Mouse (Mus musculus): ENCODE measurements around the gene Znrf1.

Gene Znrf1

DNA sequence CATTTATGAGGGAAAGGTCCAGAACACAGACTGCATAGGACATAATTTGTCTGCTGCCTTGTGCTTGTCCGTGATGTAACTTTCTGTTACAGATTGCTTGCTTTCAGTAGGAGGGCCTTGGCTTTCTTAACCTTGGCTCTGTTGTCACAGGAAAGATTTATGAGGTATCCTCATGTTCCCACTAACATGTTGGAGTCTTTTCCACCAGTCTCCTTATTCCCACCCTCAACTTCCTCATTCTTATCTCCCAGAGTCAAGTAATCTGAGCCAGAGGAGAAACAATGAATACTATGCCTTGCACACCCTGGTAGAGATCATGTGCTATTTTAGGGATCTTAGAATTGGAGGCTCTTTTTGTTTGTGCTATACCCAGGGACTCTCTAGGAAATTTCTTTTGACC, 61.4 kb downstream of the Znrf1 start:
- peak; percentile 58 for DNase-seq (ENCODE audit: low read depth)

DNA sequence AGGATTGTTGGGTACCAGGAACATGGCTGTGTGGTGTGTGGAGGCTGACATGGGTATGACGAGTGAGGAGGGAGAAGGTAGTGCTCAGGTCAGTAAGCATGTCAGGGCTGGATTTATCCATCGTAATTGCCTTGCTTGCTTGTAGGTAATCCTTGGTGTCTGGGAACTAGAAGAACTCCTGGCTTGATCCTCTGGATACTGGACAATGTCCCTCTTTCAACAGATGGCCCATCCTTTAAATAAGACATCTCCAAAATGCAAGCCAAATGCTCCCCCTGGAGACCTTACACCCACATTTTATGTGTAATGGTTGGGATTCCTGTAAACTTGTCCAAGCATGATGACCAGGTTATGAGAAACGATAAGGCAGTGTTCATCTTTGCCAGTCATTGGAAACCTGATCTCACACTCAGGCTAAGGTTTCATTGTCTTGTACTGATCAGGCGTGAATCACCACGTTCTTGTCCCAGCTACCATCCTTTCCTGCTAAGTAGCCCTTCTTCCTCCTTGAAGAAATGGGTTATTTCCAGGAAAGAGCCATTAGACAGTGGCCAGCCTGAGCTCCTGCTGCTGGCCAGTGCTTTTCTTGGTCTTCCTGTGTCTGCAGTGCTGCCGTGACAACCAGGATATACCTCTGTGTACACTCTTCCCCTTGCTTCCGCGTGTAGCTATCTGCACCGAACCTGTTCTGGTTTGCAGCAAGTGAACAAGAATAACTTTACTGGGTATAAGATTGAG, 64.0 kb downstream of the Znrf1 start:
- DNase-seq (ENCODE audit: low read depth) = peak; percentile 67

DNA sequence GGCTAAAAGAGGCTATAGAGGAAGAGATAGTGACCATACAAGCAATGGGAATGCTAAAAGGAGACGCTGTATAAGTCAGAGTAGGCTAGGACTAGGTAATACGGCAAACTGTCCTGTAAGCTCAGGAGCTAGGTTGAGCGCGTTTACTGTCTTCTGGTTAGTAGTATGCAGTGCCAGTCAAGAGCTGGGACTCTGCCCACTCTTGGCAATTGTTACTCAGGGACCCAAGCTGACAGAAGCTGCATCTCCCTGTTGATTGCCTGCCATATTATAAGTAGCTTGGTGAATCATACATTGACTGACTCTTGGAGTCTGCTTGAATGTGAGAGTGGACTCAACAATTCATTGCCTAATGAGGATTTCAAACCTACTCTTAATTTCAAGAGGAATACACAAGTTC, 66.2 kb downstream of the Znrf1 start:
- no peak for DNase-seq (ENCODE audit: low read depth)

DNA sequence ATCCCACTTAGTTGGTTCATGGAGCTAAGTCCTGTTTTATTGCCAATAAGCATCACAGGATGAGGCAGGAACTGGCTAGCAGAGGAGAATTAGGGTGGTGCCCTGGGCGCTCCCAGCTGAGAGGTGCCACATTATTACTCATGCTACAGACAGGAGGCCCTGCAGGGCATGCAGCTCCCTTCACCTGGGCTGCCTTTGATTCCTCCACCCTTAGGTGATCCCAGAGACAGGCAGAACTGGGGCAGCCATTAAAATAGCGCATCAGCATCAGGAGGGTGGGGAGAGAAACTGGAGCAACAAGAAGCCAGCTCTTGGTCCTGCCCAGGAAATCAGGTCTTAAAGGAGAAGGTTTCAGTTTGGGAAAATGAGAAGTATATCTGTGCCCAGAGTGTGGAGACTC, 69.1 kb downstream of the Znrf1 start:
- DNase-seq (ENCODE audit: low read depth) = no peak

DNA sequence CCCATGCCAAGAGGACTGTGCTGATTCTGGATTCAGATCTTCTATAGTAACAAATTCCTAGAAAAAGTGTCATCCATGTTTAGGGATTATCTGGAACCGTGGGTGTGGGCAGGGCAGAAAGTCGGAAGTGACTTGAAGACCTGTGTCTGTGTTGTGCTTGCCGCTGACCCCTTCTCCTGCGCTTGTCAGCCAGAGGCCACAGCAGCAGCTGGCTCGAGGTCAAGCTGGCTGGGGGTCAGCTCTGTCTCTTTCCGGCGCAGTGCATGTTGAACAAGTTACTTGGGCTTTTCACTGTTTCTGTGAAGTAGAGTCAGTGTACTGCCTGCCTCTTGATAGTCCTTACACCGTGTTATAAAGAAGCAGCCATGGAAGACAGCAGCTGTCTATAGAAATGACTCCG, 71.1 kb downstream of the Znrf1 start:
- DNase-seq (ENCODE audit: low read depth) = no peak

DNA sequence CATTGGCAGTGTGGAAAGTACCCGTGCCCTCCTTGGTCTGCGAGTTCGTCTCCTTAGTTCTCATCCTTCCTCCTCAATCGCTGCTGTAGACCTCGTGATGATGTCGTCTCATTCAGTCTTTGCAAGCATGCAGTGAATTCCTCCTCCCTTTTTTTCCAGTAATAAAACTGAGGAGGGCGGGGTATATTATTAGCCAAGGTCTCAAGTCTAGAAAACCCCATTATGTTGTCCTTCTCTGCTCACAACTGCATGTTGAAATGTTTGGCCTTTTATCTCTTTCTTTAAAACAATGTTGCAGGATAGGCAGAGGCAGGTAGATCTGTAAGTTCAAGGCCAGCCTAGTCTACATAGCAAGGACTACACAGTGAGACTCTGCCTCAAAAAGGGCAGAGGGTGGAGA, 71.5 kb downstream of the Znrf1 start:
- no peak for DNase-seq (ENCODE audit: low read depth)

DNA sequence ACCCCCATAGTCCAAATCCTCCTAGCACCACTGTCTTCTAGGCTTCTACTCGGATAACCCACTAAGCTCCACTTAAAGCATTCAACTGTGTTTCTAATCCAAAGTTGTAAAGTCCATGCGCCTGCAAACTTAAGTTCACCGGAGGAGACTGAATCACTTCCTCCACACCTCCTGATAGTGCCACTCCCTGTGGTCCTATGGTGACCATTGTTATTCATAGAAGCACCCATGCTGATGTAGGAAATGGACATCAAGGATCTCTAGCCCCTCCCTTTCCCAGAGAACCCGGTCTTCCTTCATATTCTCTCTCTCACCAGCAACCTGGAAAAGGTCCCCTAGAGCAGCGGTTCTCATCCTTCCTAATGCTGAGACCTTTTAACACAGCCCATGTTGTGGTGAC, 77.3 kb downstream of the Znrf1 start:
- peak; percentile 61 for DNase-seq (ENCODE audit: low read depth)

DNA sequence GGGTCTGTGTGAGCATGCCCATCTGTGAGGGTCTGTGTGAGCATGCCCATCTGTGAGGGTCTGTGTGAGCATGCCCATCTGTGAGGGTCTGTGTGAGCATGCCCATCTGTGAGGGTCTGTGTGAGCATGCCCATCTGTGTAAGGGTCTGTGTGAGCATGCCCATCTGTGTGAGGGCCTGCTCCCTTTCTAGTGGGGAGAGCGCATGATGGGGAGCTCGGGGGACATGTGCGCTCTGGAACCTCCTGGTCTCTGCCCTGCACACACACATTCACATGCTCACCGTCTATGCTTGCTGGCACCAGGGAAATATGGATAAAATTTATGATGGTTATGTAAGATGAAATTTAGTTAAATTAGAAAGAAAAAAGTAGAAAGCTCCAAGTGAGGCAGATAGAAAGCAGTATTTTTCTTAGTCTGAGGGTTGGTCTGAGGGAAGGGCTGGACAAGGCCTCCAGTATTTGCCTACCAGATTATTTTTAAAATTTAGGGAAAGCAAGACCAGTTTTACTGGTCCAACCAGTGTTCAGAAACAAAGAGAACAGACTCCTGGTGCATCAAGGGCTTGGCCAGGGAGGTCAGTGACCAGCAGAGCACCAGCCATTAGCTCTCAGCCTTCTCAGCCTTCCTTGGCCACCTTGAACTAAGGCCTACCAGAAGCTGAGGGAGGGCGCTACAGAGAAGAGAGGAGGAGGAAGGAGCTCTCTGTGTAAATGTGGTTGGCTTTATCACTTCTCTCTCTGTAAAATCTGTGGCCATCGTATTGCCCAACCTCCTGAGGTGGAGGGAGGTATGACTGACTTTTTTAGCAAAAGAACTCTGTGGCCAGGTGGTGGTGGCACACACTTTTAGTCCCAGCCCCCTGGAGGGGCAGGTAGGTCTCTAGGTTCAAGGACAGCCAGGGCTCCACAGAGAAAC, 79.1 kb downstream of the Znrf1 start:
- peak; percentile 84 for DNase-seq (ENCODE audit: low read depth)

DNA sequence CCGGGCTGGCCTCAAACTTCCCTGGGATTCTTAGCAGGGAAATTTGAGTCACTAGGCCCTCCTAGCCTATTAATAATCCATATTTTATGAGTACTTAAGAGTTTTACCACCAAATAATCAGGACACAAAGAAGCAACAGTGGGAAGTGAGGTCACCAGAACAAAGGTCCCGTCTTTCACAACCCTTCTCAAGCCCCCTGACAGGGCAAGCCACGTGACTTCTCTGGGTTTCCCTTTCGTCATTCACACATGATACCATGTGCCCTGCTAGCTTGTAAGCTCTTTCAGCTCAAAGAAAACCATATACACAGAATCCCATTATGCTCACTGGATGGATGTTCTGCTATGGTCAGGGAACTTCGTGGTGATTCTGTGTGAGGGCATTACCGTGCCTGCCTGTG, 81.9 kb downstream of the Znrf1 start:
- DNase-seq (ENCODE audit: low read depth) = peak; percentile 62

DNA sequence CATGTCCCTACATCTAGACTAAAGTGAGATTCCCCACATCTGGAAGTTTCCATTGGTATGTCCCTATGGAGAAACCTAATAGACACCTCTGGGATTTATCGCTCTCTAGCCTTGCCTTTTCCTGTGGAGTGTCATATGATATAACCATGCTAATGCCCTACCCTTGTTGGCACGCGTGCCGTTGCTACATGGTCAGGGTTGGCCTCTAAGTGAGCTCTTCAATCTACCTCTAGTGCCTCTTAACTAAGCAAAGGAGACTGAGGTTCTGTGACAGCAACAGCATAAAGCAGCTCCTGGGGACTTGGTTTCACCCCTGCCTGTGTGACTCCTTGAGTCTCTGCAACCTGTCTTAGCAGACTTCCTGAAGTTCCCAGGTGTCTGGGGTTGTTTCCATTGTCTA, 82.4 kb downstream of the Znrf1 start:
- no peak for DNase-seq (ENCODE audit: low read depth)

DNA sequence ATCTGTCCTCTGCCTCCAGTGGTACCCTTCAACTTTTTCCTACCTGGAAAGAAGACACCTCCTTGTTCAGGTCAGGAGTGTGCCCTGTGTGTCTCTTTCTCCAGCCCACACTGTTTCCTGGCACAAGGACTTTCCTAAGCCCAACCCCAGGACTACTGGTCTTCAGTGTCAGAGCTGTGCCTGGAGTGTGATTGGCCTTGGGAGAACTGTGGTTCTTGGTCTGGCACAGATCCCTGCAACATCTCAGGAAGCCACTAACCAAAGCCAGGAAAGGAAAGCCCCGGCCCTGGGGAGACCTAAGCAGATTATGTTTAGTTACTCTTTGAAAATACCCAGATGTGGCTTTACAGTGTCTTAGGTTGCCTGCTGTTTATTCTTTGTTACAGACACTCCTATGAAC, 84.0 kb downstream of the Znrf1 start:
- peak; percentile 93 for DNase-seq (ENCODE audit: low read depth)

DNA sequence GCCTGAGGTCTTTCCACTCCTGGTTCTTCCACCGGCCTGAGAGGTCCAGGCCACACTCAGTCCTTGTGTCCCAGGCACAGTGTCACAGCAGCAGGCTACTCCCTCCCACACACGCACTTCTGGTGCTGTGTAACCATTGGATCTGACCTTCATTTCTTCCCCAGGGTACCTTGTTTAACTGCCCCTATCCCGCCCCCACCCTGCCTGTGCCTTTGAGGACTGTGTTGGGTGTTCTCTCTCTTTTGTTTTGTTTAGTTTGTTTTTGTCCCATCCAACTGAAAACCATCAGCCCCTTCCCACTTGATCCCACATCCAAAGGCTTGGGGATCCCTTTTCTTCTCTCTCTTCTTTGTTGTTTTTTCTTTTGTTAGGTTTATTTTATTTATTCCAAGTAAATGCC, 86.2 kb downstream of the Znrf1 start:
- DNase-seq (ENCODE audit: low read depth) = no peak

DNA sequence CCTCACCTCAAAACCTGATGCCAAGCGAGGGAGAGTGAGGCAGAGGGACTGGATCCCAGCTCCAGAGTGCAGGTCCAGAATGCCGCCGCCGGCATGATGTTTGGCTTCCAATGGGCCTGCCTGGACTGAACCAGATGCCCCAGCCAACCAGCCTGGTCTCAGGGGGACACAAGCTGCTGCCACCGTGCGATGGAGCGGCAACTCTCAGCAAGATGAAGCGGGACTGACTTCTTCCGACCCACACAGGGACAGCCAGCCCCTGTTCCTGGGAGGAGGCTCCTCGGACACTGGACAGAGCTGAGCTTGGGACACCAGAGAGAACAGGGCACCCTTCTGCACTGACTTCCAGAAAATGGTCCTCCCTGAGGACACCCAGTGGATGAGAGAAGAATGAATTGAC, 86.7 kb downstream of the Znrf1 start:
- no peak for DNase-seq (ENCODE audit: low read depth)

DNA sequence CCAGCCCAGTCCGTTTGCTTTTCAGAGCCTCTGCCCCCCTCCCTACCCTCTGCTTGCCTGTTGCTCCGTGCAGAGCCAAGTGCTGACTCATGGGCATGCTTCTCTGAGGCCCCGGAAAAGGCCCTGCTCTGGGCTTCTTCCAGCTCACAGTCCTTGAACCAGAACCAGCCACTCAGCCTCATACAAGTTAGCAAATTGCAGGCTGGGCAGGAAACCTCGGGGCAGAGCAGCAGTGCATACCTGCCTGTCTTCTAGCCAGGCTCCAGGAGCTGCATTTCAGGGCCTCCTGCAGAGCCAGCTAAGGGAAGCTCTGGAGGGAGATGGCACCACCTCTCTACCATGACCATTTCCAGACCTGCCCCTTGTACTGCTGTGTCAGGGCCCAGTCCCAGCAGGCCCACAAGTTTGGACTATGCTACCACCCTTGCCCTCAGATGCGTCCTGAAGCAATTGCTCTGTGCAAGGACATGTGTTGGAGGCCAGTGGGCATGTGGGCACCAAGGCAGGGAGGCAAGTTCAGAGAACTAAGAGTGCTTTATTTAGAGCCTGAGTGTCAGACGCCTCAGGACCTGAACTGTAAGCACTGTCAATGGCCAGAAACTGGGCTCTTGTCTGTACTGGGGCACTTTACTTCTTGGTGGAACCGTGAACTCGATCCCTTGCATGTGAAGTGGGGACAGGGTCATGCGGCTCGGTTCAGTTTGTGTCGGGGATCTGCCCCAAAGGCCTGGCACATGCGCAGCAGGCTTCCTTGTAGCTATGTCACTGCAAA, 88.4 kb downstream of the Znrf1 start:
- peak; percentile 77 for DNase-seq (ENCODE audit: low read depth)

DNA sequence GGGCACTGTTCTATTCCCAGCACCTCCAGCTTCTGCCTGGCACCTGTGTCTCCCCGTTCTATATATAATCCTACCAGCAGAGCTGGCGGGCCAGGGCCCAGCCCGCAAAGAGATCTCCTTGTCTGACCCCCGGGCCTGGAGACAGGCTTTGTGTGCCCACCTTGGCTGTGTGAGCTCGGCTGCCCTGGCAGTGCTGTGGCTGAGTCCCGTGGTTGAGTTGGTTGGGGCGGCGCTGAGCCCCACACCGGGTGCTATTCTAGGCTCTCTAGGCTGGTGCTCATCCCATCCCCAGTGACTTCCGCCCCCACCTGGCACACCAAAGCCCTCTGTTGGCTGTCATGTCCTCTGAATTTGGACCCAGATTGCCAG, 88.9 kb downstream of the Znrf1 start:
- no peak for DNase-seq (ENCODE audit: low read depth)

DNA sequence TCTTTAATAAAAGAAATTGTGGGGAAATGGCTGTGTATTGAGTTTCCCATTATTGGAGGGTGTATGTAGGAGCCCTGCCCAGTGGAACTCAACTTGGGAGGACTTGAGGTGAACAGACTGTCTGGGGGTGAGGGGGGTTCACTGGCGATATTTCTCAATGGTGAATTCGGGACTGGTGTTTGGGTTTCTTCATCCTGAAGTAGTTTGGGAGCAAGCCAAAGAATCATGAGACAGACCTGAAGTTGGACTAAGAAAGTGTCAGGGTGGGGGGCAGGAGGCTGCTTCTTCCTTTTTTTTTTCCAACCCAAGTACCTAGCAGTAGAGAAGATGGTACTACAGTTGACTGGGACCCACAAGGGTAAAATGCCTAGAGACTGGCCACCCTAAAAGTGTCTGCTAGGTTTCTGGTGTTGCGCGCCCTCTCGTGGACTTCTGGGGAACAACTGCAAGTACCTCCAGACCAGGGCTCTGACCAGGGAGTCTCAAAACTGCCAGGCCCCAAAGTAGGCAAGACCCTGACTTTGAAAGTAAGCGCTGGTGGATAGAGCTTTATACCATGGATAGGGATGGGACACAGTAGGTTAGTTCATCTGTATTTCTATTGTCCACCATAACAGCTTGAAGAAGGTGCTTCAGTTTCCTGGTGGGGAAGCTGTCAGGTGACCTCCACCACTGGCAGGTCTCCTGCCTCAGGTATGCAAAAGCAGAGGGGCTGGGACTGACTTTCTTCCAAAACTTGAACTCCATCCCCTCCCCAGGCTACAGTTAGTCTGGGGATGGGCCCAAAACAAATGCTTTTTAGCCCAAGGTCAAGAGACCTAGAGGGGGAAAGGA, 90.0 kb downstream of the Znrf1 start:
- DNase-seq (ENCODE audit: low read depth) = peak; percentile 85

DNA sequence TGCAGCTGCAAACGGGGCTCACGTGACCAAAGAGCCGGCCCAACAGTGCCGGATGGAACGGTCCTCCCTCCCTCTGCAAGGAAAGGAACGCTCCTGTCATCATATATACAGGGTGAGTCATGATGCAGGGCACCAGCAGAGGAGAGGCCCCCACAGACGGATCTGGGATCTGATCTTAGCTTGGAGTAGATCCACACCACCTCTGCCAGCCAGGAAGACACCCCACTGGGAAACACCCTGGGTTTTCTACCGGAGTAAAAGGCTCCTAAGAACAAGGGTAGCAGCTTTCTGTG, 90.6 kb downstream of the Znrf1 start:
- DNase-seq (ENCODE audit: low read depth) = peak; percentile 34

DNA sequence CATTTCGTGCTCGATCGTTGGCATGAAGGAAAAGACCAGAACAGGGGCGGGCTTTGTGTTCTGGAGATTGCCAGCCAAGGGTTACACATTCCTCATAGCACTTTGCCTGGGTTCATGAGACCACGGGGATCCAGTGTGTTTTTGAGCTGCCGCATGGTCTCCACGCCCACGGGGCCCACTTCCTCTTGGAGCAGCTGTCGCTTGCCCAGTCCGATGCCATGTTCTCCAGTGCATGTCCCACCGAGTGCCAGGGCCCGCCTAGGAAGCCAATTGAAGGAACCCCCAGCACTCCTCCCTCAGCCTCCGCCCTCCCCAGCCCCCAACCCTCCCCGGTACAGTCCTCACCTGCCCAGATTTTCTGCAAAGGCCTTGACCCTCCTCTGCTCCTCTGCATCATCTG, 91.0 kb downstream of the Znrf1 start:
- DNase-seq (ENCODE audit: low read depth) = no peak

DNA sequence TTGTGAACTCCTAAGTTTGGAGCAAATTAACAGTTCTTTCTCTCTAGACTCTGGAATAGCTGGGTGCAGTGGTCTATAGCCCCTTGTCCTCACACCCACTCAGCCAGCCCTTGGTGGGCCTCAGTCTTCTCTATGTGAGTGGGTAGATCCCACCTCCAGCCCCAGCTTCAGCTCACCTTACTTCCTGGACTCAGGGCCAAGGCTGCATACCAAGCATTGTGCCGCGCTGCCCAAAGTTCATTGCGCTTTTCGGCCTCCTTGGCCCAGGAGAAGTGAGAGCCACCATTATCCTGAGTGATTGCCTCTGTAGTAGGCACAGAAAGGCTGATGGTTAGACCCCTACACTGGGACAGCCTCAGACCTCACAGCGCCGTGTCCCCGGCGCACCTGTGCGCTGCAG, 92.0 kb downstream of the Znrf1 start:
- DNase-seq (ENCODE audit: low read depth) = no peak

DNA sequence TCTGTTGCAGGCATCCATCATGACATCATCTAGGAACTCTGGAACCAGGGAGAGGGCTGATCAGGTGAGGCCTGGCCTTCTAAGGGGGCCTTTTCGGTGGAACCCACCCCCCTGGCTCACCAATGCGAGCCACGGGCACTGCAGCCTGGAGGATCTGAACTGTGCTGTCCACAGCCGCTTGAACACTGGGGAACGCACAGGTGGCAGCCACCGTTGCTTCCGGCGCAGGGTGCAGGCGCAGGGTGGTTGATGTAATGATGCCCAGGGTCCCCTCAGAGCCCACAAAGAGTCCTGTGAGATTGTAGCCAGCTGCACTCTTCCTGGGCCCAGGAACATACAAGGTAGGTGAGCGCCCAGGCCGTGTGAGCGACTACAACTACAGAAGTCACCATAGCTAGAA, 92.5 kb downstream of the Znrf1 start:
- DNase-seq (ENCODE audit: low read depth) = no peak

DNA sequence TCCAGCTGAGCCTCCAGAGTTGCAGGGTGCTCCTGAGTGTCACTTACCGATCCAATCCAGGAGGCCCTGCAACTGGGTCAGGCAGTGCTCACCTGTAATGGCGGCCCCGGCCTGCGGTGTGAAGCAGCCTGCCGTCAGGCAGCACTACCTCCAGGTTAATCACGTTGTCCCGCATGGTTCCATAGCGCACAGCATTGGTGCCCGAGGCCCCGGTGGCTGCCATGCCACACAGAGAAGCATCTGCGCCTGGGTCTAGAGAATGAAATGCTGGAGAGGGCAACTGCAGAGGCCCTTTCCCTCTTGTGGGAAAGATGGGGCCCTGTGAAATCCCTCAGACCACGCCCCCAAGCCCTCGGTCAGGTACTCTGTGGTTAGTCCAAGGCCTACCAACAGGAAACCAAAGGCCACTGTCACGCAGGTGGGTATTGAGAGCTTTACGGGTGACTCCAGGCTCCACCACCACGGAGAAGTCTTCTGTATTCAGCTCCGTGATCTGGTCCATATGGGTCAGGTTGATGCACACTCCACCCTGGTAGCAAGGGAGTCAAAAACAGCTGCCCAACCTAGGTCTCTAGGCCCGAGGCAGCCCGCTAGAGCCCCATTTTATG, 93.1 kb downstream of the Znrf1 start:
- DNase-seq (ENCODE audit: low read depth) = no peak

DNA sequence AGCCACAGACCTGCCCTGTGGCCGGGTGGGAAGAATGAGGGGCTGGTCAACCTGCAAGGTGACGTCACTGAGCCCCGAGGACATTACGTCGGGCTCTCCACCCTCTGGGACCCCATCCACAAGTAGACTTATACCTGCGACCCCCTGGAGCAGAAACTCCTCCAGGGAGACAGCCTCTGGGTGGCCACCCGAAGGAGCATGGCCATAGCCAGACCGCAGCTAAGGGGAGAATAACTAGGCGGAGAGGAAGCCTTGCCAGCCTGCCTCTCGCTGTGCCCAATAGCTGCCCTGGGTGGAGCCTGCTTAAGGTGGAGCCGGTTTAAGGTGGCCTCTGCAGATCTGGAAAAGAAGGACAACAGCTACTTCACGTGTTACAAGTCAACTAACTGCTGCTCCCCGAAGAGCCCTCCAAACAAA, 94.2 kb downstream of the Znrf1 start, which contains the start of gene Ldhd:
Gene Ldhd, minus strand, starts transcription at position 270 of the 417 bp plus-strand sequence.
- no peak for DNase-seq (ENCODE audit: low read depth)
